Mouse (Mus musculus) left cerebral cortex, adult 8-10 months (tissue): ENCODE results near the gene Asxl1. TPM values are rescaled to one million over a fixed set of nuclear protein-coding genes. Genes with fewer than 3 reads are reported as not detected.

Experiments
- DNase-seq, 2 experiments: peaks; one replicate each; pipeline ENCODE4 v3.0.0; 2022; ENCODE audit warnings: low spot score in 2 of 2
- total RNA-seq, 4 experiments: library from RNA; stranded (reverse); gene quantifications; 2 replicates each; pipeline ENCODE4 v1.2.4; 2022

Gene Asxl1
- 10 to 100 TPM; 34.5 to 37.7 (median 35.5) TPM for total RNA-seq

DNA sequence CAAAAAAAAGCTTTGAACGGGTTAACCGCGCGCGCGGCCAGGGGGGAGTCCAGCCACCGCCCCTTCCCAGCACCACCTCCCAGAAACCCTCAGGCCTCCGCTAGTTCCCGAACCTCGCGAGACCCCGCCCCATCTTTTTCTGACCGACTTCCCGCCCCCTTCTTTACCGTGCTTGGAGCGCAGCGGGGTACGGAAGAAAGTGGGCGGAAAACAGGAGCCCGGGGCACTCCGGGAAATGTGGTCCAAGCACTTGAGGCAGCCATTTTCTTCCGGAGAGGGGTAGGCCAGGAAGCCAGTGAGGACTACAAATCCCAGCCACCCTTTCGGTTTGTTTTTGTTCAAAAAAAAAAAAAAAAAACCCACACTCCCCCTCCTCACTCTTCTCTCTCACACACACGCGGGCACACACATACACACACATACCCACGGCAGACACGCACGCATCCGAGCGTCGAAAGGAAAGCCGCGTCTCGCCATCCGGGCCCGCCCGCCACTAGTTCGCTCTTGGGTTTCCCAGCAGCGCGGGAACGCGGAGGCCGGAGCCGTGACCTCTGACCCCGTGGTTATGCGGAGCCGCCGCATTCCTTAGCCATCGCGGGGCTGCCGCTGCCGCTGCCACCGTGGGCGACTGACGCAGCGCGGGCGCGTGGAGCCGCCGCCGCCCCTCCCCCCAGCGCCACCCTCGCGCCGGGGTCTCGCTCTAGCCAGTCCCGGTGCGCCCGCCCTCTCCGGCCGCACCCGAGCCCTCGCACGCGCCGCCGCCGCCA, at the start of gene Asxl1:
Gene Asxl1, plus strand, starts transcription at position 376 of the 767 bp plus-strand sequence.
- peak; percentile 87 to 97 for DNase-seq

GRCm38 (mm10) chr2:153297771-153298170, 47.9 kb upstream of the Asxl1 start:
- no peak for DNase-seq

- no peak for DNase-seq
These were observed 47.2 kb upstream of the Asxl1 start for GRCm38 (mm10) chr2:153298460-153298859.

DNA sequence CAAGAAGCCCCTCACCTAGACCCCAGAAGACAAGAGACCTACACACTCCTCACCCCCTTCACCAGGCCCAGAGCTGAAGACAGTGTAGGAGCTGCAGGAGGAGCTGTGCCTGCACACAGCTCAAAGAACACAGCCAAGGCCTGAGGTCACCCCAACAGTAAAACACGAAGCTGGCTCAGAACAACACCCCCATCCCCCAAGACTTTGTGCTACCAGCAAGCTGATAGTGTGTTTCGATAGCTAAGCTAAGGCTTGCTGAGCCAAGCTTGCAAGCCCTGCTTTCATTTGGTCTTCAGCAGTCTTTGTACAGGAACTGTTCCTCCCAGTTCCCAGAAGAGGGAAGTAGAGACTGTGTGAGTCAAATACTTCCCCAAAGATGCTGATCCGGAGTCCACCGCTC, 46.8 kb upstream of the Asxl1 start:
- no peak for DNase-seq

DNA sequence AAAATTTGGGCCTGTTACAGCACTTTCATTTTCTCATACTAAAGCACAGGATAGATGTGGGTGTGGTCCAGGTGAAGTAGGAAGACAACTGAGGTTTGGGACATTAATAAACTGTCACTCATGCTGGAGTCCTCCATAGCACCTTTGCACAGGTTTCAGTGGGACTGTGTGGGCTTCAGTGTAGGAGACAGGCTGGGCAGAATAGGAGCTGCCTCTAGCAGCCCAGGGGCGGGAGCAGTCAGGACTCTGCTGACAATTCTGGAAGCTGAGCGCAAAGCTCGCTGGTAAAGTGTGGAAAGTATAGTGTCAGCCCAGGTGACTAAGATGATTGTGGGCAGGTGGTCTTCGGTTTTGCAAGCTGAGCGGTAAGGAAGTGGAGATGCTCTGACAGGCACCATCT, 44.5 kb upstream of the Asxl1 start:
- DNase-seq: no peak

- no peak for DNase-seq
These were observed 40.4 kb upstream of the Asxl1 start for GRCm38 (mm10) chr2:153305240-153305639.

- DNase-seq: no peak
These were observed 37.0 kb upstream of the Asxl1 start for GRCm38 (mm10) chr2:153308586-153308985.

DNA sequence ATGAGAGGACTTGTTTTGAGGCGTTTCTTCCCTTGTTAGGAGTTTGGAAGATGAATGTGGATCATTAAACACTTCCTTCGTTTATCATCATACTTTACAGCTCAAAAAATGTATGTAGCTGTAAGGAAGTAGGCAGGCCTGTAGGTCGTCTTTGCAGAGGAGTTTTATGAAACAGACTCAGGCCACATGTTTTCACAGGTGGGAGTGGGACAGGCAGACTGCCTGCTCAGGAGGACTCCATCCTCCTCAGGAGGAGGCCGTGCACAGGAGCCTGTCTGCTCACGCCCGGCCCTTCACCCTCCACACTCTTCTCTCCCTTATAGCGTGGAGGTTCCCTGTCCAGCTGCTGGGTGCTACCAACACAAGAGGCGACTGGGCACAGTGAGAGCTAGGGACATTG, 36.5 kb upstream of the Asxl1 start:
- no peak for DNase-seq

DNA sequence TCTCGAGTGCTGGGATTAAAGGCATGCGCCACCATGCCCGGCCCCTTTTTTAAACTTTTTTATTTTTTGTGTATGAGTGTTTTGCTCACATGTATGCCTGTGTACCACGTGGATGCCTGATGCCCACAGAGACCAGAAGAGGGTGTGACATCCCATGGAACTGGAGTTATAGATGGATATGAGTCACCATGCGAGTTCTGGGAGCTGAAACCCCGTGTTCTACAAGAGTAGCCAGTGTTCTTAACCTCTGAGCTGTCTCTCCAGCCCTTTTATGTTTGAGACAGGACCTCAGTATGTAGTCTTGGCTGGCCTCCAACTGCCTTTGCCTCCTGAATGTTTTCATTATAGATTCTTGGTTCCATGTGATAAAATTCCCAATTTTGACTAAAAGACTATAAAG, 35.4 kb upstream of the Asxl1 start:
- DNase-seq: no peak

- no peak for DNase-seq
These were observed 32.7 kb upstream of the Asxl1 start for GRCm38 (mm10) chr2:153312884-153313283.

GRCm38 (mm10) chr2:153318408-153318807, 27.2 kb upstream of the Asxl1 start:
- DNase-seq: no peak

- DNase-seq: no peak
These were observed 26.5 kb upstream of the Asxl1 start for GRCm38 (mm10) chr2:153319036-153319643.

- no peak for DNase-seq
These were observed 19.8 kb upstream of the Asxl1 start for GRCm38 (mm10) chr2:153325706-153326376.

GRCm38 (mm10) chr2:153332271-153332670, 13.4 kb upstream of the Asxl1 start:
- no peak for DNase-seq

- DNase-seq: no peak
These were observed 12.6 kb upstream of the Asxl1 start for GRCm38 (mm10) chr2:153332981-153333380.

- no peak for DNase-seq
These were observed 11.8 kb upstream of the Asxl1 start for GRCm38 (mm10) chr2:153333822-153334232.

- DNase-seq: no peak
These were observed 11.3 kb upstream of the Asxl1 start for GRCm38 (mm10) chr2:153334281-153334680.

DNA sequence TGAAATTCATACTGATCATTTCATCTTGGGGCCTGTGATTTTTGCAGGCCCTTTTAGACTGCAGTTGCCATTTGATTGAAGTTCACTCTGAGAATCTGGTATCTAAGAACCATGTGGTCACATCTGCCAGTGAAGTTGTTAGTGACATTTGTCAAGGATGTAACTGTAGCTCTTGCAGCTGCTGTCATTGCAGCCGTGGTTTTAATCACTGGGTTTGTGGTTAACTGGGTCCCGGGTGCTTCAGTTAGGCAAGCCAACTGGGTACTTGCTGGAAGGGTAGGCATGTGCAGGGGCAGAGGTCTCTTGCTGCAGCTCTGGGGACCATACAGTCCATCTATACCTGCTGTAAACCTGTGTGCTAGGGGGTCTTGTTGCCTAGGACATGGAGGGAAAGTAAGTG, 9.5 kb upstream of the Asxl1 start:
- no peak for DNase-seq

- DNase-seq: no peak
These were observed 7.0 kb upstream of the Asxl1 start for GRCm38 (mm10) chr2:153338361-153339350.

GRCm38 (mm10) chr2:153342166-153342565, 3.5 kb upstream of the Asxl1 start:
- DNase-seq: no peak

DNA sequence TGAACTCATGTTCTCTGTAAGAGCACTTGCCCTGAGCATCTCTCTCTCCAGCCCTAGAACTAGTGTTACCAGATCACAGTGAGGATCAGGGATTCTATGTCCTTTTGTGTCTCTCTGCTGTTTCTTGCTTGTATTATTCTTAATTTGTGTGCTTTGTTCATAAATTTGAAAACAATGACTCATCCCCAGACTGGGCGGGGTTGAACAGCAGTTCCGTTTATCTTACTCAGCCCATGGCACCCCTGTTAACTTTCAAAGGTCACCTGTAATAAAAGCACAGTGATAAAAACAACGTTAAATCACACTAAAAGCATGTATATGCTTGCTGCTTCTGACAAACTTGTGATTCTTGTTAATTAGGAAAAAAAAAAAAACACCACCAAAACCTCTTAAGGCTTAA, 3.0 kb upstream of the Asxl1 start:
- DNase-seq: no peak
